Mouse (Mus musculus) heart, embryonic 11.5 days (tissue): Measurements from ENCODE around the gene Dmkn. TPM values are rescaled to one million over a fixed set of nuclear protein-coding genes. Genes with fewer than 3 reads are reported as not detected.

Source experiments
- ATAC-seq: fragments of 200-750 bp; cut with Nextera tagmentation; replicated peaks from 2 replicates; pipeline ENCODE4 v1.8.0; 2017; ENCODE audit warnings: moderate library complexity; ENCODE audit not compliant: insufficient number of reproducible peaks, low FRiP score, low TSS enrichment
- H3K27ac ChIP-seq: fragments of 300-500 bp; sonication (generic); 2 replicates; pipeline ENCODE4 v1.5.1; 2014; ENCODE audit warnings: mild to moderate bottlenecking, low read depth, low read length
- H3K27me3 ChIP-seq: fragments of 300-500 bp; sonication (generic); 2 replicates; pipeline ENCODE4 v1.6.1; 2014; ENCODE audit warnings: mild to moderate bottlenecking, low read length, mixed read lengths; ENCODE audit not compliant: control insufficient read depth, insufficient read depth
- H3K36me3 ChIP-seq: fragments of 300-500 bp; sonication (generic); 2 replicates; pipeline ENCODE4 v1.6.1; 2014; ENCODE audit warnings: mild to moderate bottlenecking, low read length, moderate library complexity, mixed read lengths; ENCODE audit not compliant: control insufficient read depth, insufficient read depth
- H3K4me1 ChIP-seq: fragments of 300-500 bp; sonication (generic); 2 replicates; pipeline ENCODE4 v1.6.1; 2014; ENCODE audit warnings: low read length; ENCODE audit not compliant: control insufficient read depth, insufficient read depth
- H3K4me2 ChIP-seq: fragments of 300-500 bp; sonication (generic); 2 replicates; pipeline ENCODE4 v1.6.1; 2014; ENCODE audit warnings: mild to moderate bottlenecking, moderate library complexity
- H3K4me3 ChIP-seq: fragments of 300-500 bp; sonication (generic); 2 replicates; pipeline ENCODE4 v1.5.1; 2014; ENCODE audit warnings: low read depth, low read length
- H3K9ac ChIP-seq: fragments of 300-500 bp; sonication (generic); 2 replicates; pipeline ENCODE4 v1.6.1; 2014; ENCODE audit warnings: mild to moderate bottlenecking, low read depth, low read length, moderate library complexity
- H3K9me3 ChIP-seq: fragments of 300-500 bp; sonication (generic); replicated peaks from 2 replicates; pipeline ENCODE4 v1.6.1; 2016; ENCODE audit warnings: low read length; ENCODE audit not compliant: control insufficient read depth
- WGBS: fragments of 180-500 bp; shearing (Covaris S2); extraction: QIAGEN DNeasy Blood & Tissue Kit; methylation state at CpG from one replicate; pipeline ENCODE4 v1.1.7; 2014; ENCODE audit not compliant: insufficient replicate concordance; 5-methylcytosine and 5-hydroxymethylcytosine counted together
- polyA plus RNA-seq: library from polyadenylated mRNA; unstranded; fragments of >200 nt; fragmentation: Nextera tagmentation; extraction: Ambion mirVana; gene quantifications from 2 replicates; pipeline ENCODE4 v1.2.1, GENCODE M21; 2014

The Dmkn gene
- polyA plus RNA-seq, 1 experiment from 2014 or later = 1.2 TPM

DNA sequence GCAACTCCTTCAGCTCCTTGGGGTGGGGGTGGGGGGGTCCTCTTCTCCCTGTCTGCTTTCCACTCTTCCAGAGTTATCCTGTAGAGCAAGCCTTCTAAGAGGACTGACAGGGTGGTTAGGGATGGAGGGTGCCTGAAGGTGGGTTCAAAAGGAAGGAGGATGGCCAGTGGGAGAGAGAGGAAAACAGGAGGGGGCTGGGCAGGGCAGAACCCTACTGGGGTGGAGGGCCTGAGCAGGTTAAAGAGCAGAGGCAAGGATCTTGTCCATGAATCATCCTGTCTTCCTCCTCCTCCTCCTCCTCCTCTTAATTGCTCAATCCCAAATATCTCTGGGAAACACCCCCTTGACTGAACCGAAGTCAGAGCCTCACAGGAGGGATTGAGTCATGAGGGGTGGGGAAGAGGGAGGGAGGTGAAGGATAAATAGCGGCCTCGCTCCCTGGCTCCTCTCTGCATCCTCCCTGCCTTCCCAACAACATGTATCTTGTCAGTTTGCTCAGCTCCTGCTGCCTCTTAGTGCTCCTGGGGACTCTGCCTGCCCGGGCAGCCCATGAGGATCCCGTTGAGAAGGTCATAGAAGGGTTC is 12.4 kb upstream of the Dmkn start, which contains the start of gene Sbsn:
TSS of gene Sbsn (plus strand) at position 386 of the 584 bp plus-strand sequence.
- peaks cover 5% of the 10 kb centered on the region for H3K9me3 ChIP-seq
- H3K9ac ChIP-seq = no peak within 1 kb of the TSS
- H3K27ac ChIP-seq = no peak within 1 kb of the TSS
- no peaks in the 10 kb centered on the region for H3K4me1 ChIP-seq
- H3K4me3 ChIP-seq = no peak within 1 kb of the TSS
- 48% methylated on average over 5 of the region's 5 CpGs for WGBS
- H3K36me3 ChIP-seq = peaks cover 2% of the 10 kb centered on the region; the same call in 1 of the 2 replicates
- H3K4me2 ChIP-seq = no peak within 1 kb of the TSS
- no peak for ATAC-seq
- no peaks in the 10 kb centered on the region for H3K27me3 ChIP-seq

DNA sequence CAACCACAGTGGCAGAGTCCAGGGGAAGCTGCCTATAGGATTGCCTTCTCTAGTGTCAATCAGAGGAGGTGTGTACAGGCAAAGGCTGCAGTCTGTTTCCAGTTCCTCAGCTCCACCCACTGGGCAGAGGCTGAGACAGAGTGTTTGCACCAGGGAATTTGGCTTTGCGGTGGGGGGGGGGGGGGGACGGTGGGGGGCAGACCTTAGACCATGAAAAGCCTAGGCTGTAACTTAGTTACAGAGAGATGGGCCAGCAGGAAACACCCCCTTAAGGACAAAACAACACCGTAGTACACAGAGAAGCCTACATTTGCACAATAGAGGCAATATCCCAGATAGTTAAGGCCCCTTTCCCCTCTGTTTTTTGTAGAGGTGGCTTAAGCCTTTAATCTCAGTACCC is 6.6 kb upstream of the Dmkn start:
- Histone ChIP-seq H3K27ac (no peak overlapping the region), H3K27me3 (no peaks in the 10 kb centered on the region), H3K36me3 (peaks cover 2% of the 10 kb centered on the region; the same call in 1 of the 2 replicates), H3K9ac (no peak overlapping the region), H3K4me3 (no peak overlapping the region), H3K4me1 (peaks cover 6% of the 10 kb centered on the region; the same call in 1 of the 2 replicates), H3K4me2 (no peak overlapping the region), H3K9me3 (peaks cover 5% of the 10 kb centered on the region)
- ATAC-seq = no peak
- WGBS = 73% methylated on average over 3 of the region's 3 CpGs

DNA sequence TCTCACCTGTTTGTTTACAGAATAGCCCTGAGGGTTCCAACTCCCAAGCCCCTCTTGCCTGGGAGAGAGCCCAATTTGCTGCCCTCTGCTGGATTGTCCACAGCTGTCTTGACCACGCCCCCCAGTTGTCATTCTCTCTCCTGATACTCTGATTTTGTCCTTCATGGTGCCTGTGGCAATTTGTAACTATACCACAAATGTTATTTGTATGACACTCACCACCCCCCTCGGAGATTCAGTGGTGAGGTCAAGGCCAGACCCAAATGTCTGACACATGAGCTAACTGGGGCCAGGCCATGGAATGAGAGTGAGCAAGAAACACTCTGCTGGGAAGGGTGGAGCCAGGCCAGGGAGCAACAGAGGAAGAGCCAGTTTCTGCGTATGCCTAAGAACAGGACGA is 4.7 kb upstream of the Dmkn start:
- no peak overlapping the region for H3K9ac ChIP-seq
- no peak overlapping the region for H3K4me2 ChIP-seq
- H3K27ac ChIP-seq = no peak overlapping the region
- peaks cover 2% of the 10 kb centered on the region; the same call in 1 of the 2 replicates for H3K36me3 ChIP-seq
- H3K4me3 ChIP-seq = no peak overlapping the region
- ATAC-seq = no peak
- peaks cover 5% of the 10 kb centered on the region for H3K9me3 ChIP-seq
- WGBS = 30% methylated on average over 4 of the region's 4 CpGs
- no peaks in the 10 kb centered on the region for H3K27me3 ChIP-seq
- peaks cover 8% of the 10 kb centered on the region; the same call in 1 of the 2 replicates for H3K4me1 ChIP-seq

DNA sequence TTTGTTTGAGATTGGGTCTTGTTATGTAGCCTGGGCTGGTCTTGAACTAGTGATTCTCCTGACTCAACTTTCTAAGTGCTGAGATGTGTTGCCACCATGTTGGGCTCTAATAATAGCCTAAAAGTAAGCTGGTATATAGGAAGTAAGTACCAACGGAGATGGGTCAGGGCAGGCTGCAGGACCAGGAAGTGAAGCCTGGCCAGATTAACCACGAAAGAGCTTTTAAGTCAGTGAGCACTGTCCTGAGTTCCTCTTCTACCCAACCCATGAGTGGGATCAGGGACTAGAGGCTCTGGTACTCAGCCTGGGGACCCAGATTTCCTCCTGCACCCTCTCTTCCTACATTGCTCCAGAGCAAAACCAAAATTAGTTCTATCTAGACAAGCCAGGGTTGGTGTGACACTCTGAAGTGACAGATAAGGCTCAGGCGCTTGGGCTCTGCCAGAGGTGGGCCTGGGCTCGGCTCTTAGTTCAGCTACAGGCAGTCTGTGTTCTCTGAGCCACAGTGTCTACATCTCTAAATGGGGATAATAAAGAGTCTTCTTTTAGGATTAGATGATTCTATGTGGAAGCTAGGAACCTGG is 1.7 kb upstream of the Dmkn start:
- H3K36me3 ChIP-seq = no peaks in the 10 kb centered on the region
- H3K27ac ChIP-seq = no peak overlapping the region
- no peak for ATAC-seq
- no peak overlapping the region for H3K9ac ChIP-seq
- H3K4me2 ChIP-seq = no peak overlapping the region
- H3K9me3 ChIP-seq = no peaks in the 10 kb centered on the region
- peaks cover 8% of the 10 kb centered on the region; the same call in 1 of the 2 replicates for H3K4me1 ChIP-seq
- H3K4me3 ChIP-seq = no peak overlapping the region
- 26% methylated on average over 4 of the region's 4 CpGs for WGBS
- H3K27me3 ChIP-seq = no peaks in the 10 kb centered on the region

DNA sequence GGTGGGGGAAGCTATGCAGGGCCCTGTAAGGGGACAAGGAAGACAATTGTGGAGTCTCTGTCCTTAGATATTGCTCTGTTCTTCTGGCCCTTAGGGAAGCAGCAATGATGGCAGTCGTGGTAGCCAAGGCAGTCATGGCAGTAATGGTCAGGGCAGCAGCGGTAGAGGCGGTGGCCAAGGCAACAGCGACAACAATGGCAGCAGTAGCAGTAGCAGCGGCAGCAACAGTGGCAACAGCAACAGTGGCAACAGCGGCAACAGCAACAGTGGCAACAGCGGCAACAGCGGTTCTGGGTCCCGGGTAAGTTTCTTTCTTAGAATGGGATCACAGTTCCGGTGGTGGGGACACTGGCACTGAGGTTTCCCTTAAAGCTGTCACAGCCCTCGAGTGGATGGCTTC is 1.6 kb downstream of the Dmkn start:
- no peak for ATAC-seq
- Histone ChIP-seq H3K36me3 (no peaks in the 10 kb centered on the region), H3K4me1 (peaks cover 8% of the 10 kb centered on the region; the same call in 1 of the 2 replicates), H3K27me3 (no peaks in the 10 kb centered on the region), H3K9ac (no peak overlapping the region), H3K4me3 (no peak overlapping the region), H3K4me2 (peak overlapping the region; percentile 25; the same call in 1 of the 2 replicates), H3K9me3 (no peaks in the 10 kb centered on the region), H3K27ac (no peak overlapping the region)
- 28% methylated on average over 11 of the region's 11 CpGs for WGBS

DNA sequence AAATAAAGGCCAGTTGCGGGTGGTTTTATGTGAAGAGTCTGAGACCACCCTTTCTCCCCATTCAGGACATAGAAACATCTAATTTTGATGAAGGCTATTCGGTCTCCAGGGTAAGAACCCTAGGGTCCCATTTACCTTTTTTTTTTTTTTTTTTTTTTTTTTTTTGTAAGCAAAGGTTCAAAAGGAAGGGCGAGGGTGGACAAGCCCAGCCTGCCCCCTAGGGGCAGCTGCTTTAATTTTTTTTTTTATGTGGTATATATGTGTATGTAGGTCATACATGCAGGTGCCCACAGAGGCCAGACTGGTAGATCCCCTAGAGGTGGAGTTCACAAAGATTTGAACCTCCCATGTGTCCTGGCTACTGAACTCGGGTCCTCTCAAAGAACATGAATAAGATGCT is 2.9 kb downstream of the Dmkn start:
- H3K36me3 ChIP-seq = no peaks in the 10 kb centered on the region
- H3K9ac ChIP-seq = no peak overlapping the region

DNA sequence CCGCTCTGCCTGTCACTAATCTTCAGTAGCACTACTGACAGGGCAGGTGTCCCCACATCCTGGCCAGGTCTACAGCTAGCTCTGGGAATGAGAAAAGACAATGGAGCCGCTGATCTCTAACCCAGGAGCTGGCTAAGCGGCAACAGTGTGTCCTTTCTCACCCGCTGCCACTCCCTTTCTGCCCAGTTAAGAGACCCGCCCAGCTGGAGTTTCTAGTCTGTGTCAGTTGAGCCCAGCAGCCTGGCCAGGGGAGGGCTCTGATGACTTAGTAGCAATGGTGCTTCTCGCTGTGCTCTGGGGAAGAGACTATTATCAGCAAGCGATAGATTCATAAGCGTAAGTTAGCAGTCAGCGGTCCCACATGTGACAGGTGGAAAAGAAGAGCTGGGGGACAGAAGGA is 5.7 kb downstream of the Dmkn start:
- WGBS = 22% methylated on average over 9 of the region's 9 CpGs
- H3K9ac ChIP-seq = 0 out of 2 replicates have a peak overlapping the region, but pooled peaks have one; percentile 40
- H3K36me3 ChIP-seq = no peaks in the 10 kb centered on the region
- no peaks in the 10 kb centered on the region; the same call in 1 of the 2 replicates for H3K9me3 ChIP-seq
- no peak overlapping the region for H3K4me3 ChIP-seq
- no peak for ATAC-seq
- no peak overlapping the region for H3K27ac ChIP-seq
- no peak overlapping the region for H3K4me2 ChIP-seq
- H3K27me3 ChIP-seq = no peaks in the 10 kb centered on the region
- no peaks in the 10 kb centered on the region for H3K4me1 ChIP-seq

More for the DNA sequence above, 2.9 kb downstream of the Dmkn start:
- H3K4me2 ChIP-seq = no peak overlapping the region
- no peak overlapping the region for H3K4me3 ChIP-seq
- H3K27ac ChIP-seq = no peak overlapping the region
- no peak for ATAC-seq
- no peaks in the 10 kb centered on the region; the same call in 1 of the 2 replicates for H3K9me3 ChIP-seq
- peaks cover 2% of the 10 kb centered on the region; the same call in 1 of the 2 replicates for H3K4me1 ChIP-seq
- 82% methylated on average over 4 of the region's 4 CpGs for WGBS
- no peaks in the 10 kb centered on the region for H3K27me3 ChIP-seq

DNA sequence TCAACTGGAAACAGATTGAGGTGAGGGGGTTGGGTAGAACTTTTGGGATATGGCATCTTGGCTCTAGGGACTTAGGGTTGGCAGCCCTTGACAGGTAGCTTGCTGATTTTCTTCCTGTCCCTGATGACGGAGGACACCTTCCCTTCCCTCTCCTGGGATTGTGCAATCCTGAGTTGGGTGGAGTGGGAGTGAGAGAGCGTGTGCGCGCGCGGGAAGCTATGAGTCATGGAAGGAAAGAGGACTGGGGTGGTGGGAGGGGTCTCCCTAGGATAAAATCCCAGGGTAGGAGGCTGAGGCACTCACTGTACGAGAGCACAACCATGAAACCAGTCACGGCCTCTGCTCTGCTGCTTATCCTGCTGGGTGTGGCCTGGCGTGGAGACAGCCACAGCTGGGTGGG is 12.5 kb downstream of the Dmkn start:
- no peaks in the 10 kb centered on the region for H3K4me1 ChIP-seq
- 76% methylated on average over 9 of the region's 9 CpGs for WGBS
- no peaks in the 10 kb centered on the region for H3K36me3 ChIP-seq
- H3K9me3 ChIP-seq = no peaks in the 10 kb centered on the region; the same call in 1 of the 2 replicates
- H3K9ac ChIP-seq = no peak overlapping the region
- H3K27me3 ChIP-seq = no peaks in the 10 kb centered on the region; the same call in 1 of the 2 replicates
- H3K4me2 ChIP-seq = no peak overlapping the region
- ATAC-seq = no peak; the same call in 1 of the 2 replicates
- no peak overlapping the region for H3K4me3 ChIP-seq
- no peak overlapping the region for H3K27ac ChIP-seq
